Mouse (Mus musculus): ENCODE data around the gene Mrpl30. TPM values are rescaled to one million over a fixed set of nuclear protein-coding genes. Genes with fewer than 3 reads are reported as not detected.

Mrpl30 gene
- polyA plus RNA-seq, 1 experiment from 2014 or later: 214 TPM

- ATAC-seq (ENCODE audit: low read depth): no peak
- H3K4me1 ChIP-seq (replicated peaks; ENCODE audit: control insufficient read depth, insufficient read depth, low read length): peaks cover 15% of the 10 kb centered on the region
- H3K9ac ChIP-seq (ENCODE audit: low read length): no peak overlapping the region
- no peak overlapping the region for H3K27ac ChIP-seq (ENCODE audit: low read length)
- WGBS: 48% methylated on average over 3 of the region's 3 CpGs
- no peaks in the 10 kb centered on the region for H3K9me3 ChIP-seq (ENCODE audit: control insufficient read depth, low read length)
- H3K4me3 ChIP-seq (ENCODE audit: low read length): peak overlapping the region; percentile 61
- no peaks in the 10 kb centered on the region for H3K27me3 ChIP-seq (ENCODE audit: control insufficient read depth, insufficient read depth, low read depth, low read length)
- peak overlapping the region; percentile 79 for H3K4me2 ChIP-seq (ENCODE audit: low read depth, low read length)
- peaks cover 13% of the 10 kb centered on the region for H3K36me3 ChIP-seq (ENCODE audit: control insufficient read depth, insufficient read depth, low read length)
Observed at GRCm38 (mm10) chr1:37891400-37891799, 1.1 kb downstream of the Mrpl30 start.

GRCm38 (mm10) chr1:37894606-37895005, 4.3 kb downstream of the Mrpl30 start:
- Histone ChIP-seq H3K4me1 (replicated peaks; ENCODE audit: control insufficient read depth, insufficient read depth, low read length) (peaks cover 9% of the 10 kb centered on the region), H3K4me3 (ENCODE audit: low read length) (no peak overlapping the region), H3K27ac (ENCODE audit: low read length) (no peak overlapping the region), H3K9ac (ENCODE audit: low read length) (no peak overlapping the region), H3K36me3 (ENCODE audit: control insufficient read depth, insufficient read depth, low read length) (peaks cover 32% of the 10 kb centered on the region), H3K27me3 (ENCODE audit: control insufficient read depth, insufficient read depth, low read depth, low read length) (no peaks in the 10 kb centered on the region), H3K9me3 (ENCODE audit: control insufficient read depth, low read length) (no peaks in the 10 kb centered on the region), H3K4me2 (ENCODE audit: low read depth, low read length) (no peak overlapping the region)
- no peak for ATAC-seq (ENCODE audit: low read depth)

- no peak overlapping the region for H3K4me3 ChIP-seq (ENCODE audit: low read length)
- H3K27ac ChIP-seq (ENCODE audit: low read length): no peak overlapping the region
- H3K9ac ChIP-seq (ENCODE audit: low read length): no peak overlapping the region
- peaks cover 29% of the 10 kb centered on the region for H3K36me3 ChIP-seq (ENCODE audit: control insufficient read depth, insufficient read depth, low read length)
- ATAC-seq (ENCODE audit: low read depth): no peak
- H3K4me1 ChIP-seq (replicated peaks; ENCODE audit: control insufficient read depth, insufficient read depth, low read length): no peaks in the 10 kb centered on the region
- no peaks in the 10 kb centered on the region for H3K27me3 ChIP-seq (ENCODE audit: control insufficient read depth, insufficient read depth, low read depth, low read length)
- WGBS: 70% methylated on average over 4 of the region's 4 CpGs
- H3K4me2 ChIP-seq (ENCODE audit: low read depth, low read length): no peak overlapping the region
- no peaks in the 10 kb centered on the region for H3K9me3 ChIP-seq (ENCODE audit: control insufficient read depth, low read length)
Observed at GRCm38 (mm10) chr1:37899816-37900215, 9.5 kb downstream of the Mrpl30 start.

DNA sequence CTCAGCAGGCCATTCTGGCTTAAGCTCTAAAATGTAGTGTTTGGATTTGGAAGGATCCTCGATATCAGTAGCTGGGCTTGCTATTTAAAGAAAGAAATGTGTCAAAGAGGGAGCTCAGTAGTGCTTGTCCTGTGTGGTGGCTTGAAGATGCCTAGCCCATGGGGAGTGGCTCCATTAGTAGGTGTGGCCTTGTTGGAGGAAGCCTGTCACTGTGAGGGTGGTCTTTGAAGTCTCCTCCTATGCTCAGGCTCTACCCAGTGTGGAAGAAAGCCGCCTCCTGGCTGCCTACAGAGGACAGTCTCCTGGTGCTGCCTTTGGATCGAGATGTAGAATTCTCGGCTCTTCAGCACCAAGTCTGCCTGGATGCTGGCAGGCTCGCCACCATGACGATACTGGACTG, 10.0 kb downstream of the Mrpl30 start:
- H3K4me2 ChIP-seq (ENCODE audit: low read depth, low read length): no peak overlapping the region
- H3K4me1 ChIP-seq (replicated peaks; ENCODE audit: control insufficient read depth, insufficient read depth, low read length): no peaks in the 10 kb centered on the region
- H3K27me3 ChIP-seq (ENCODE audit: control insufficient read depth, insufficient read depth, low read depth, low read length): no peaks in the 10 kb centered on the region
- no peaks in the 10 kb centered on the region for H3K9me3 ChIP-seq (ENCODE audit: control insufficient read depth, low read length)
- H3K36me3 ChIP-seq (ENCODE audit: control insufficient read depth, insufficient read depth, low read length): peaks cover 29% of the 10 kb centered on the region
- H3K4me3 ChIP-seq (ENCODE audit: low read length): no peak overlapping the region
- H3K9ac ChIP-seq (ENCODE audit: low read length): no peak overlapping the region
- 54% methylated on average over 6 of the region's 6 CpGs for WGBS
- H3K27ac ChIP-seq (ENCODE audit: low read length): no peak overlapping the region
- no peak; the same call in 1 of the 2 replicates for ATAC-seq (ENCODE audit: low read depth)

GRCm38 (mm10) chr1:37903178-37903577, 12.9 kb downstream of the Mrpl30 start:
- Histone ChIP-seq H3K4me3 (ENCODE audit: low read length) (no peak overlapping the region), H3K9me3 (ENCODE audit: control insufficient read depth, low read length) (no peaks in the 10 kb centered on the region), H3K36me3 (ENCODE audit: control insufficient read depth, insufficient read depth, low read length) (peaks cover 10% of the 10 kb centered on the region), H3K9ac (ENCODE audit: low read length) (no peak overlapping the region), H3K27ac (ENCODE audit: low read length) (no peak overlapping the region), H3K4me1 (replicated peaks; ENCODE audit: control insufficient read depth, insufficient read depth, low read length) (no peaks in the 10 kb centered on the region), H3K4me2 (ENCODE audit: low read depth, low read length) (no peak overlapping the region), H3K27me3 (ENCODE audit: control insufficient read depth, insufficient read depth, low read depth, low read length) (no peaks in the 10 kb centered on the region)
- peak; percentile 67 for ATAC-seq (ENCODE audit: low read depth)
- WGBS: 24% methylated on average over 6 of the region's 6 CpGs

GRCm38 (mm10) chr1:37912751-37913150, 22.5 kb downstream of the Mrpl30 start:
- Histone ChIP-seq H3K9ac (ENCODE audit: low read length) (no peak overlapping the region), H3K9me3 (ENCODE audit: control insufficient read depth, low read length) (no peaks in the 10 kb centered on the region), H3K4me1 (replicated peaks; ENCODE audit: control insufficient read depth, insufficient read depth, low read length) (no peaks in the 10 kb centered on the region), H3K4me3 (ENCODE audit: low read length) (no peak overlapping the region), H3K27ac (ENCODE audit: low read length) (no peak overlapping the region), H3K4me2 (ENCODE audit: low read depth, low read length) (no peak overlapping the region), H3K27me3 (ENCODE audit: control insufficient read depth, insufficient read depth, low read depth, low read length) (no peaks in the 10 kb centered on the region), H3K36me3 (ENCODE audit: control insufficient read depth, insufficient read depth, low read length) (no peaks in the 10 kb centered on the region)
- 64% methylated on average over 2 of the region's 2 CpGs for WGBS
- no peak for ATAC-seq (ENCODE audit: low read depth)

DNA sequence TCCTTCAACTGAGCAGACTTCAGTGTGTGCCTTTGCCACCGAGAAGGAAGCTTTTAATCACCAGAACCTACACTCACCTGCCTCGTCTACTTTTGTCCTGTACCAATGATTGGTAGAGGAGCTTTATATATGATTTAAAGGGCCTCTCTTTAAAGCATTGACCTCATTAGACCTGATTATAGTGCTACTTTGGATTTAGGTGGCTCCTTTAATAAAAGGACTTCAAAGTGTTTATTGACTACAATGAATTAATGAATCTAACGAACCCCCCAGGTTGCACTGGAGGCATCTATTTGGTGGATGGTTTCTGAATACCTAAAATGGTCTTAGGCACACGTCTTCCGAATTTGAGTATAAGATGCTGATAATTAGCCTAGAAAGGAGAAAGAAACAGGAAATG, 26.1 kb downstream of the Mrpl30 start, which contains the start of gene Lyg2:
Lyg2 (minus strand) TSS at position 101 of the 400 bp plus-strand sequence.
- WGBS: 69% methylated on average over 5 of the region's 5 CpGs
- no peak for ATAC-seq (ENCODE audit: low read depth)
- H3K27me3 ChIP-seq (ENCODE audit: control insufficient read depth, insufficient read depth, low read depth, low read length): no peaks in the 10 kb centered on the region
- no peaks in the 10 kb centered on the region for H3K4me1 ChIP-seq (replicated peaks; ENCODE audit: control insufficient read depth, insufficient read depth, low read length)
- no peak within 1 kb of the TSS for H3K4me3 ChIP-seq (ENCODE audit: low read length)
- H3K27ac ChIP-seq (ENCODE audit: low read length): no peak within 1 kb of the TSS
- no peak within 1 kb of the TSS for H3K9ac ChIP-seq (ENCODE audit: low read length)
- H3K36me3 ChIP-seq (ENCODE audit: control insufficient read depth, insufficient read depth, low read length): no peaks in the 10 kb centered on the region
- no peak within 1 kb of the TSS for H3K4me2 ChIP-seq (ENCODE audit: low read depth, low read length)
- H3K9me3 ChIP-seq (ENCODE audit: control insufficient read depth, low read length): no peaks in the 10 kb centered on the region

DNA sequence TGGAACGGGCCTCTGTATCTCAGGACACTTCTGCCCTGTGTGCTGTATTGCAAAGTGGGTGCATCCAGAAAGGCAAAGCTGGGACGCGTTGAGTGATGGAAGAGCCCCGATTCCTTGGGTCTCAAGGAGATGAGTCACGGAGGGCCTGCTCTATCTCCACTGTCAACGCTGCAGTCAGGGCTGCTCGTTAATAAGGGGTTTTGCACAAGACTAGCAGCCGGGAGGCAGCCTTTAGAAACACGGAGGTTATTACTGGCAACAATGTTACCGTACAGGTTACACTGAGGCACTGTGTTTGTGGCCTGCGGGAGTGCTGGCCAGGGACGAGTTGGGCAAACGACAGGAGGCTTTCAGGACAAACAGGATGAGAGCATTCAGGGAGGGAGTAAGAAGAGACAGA, 27.4 kb downstream of the Mrpl30 start:
- Histone ChIP-seq H3K9ac (ENCODE audit: low read length) (no peak overlapping the region), H3K36me3 (ENCODE audit: control insufficient read depth, insufficient read depth, low read length) (no peaks in the 10 kb centered on the region), H3K4me3 (ENCODE audit: low read length) (no peak overlapping the region), H3K9me3 (ENCODE audit: control insufficient read depth, low read length) (no peaks in the 10 kb centered on the region), H3K27me3 (ENCODE audit: control insufficient read depth, insufficient read depth, low read depth, low read length) (no peaks in the 10 kb centered on the region), H3K27ac (ENCODE audit: low read length) (no peak overlapping the region), H3K4me1 (replicated peaks; ENCODE audit: control insufficient read depth, insufficient read depth, low read length) (no peaks in the 10 kb centered on the region), H3K4me2 (ENCODE audit: low read depth, low read length) (no peak overlapping the region)
- ATAC-seq (ENCODE audit: low read depth): no peak
- WGBS: 57% methylated on average over 13 of the region's 13 CpGs

- no peak overlapping the region for H3K4me3 ChIP-seq (ENCODE audit: low read length)
- no peak overlapping the region for H3K27ac ChIP-seq (ENCODE audit: low read length)
- no peak overlapping the region for H3K4me2 ChIP-seq (ENCODE audit: low read depth, low read length)
- no peaks in the 10 kb centered on the region for H3K4me1 ChIP-seq (replicated peaks; ENCODE audit: control insufficient read depth, insufficient read depth, low read length)
- 53% methylated on average over 6 of the region's 6 CpGs for WGBS
- ATAC-seq (ENCODE audit: low read depth): no peak
- H3K9me3 ChIP-seq (ENCODE audit: control insufficient read depth, low read length): no peaks in the 10 kb centered on the region
- H3K36me3 ChIP-seq (ENCODE audit: control insufficient read depth, insufficient read depth, low read length): no peaks in the 10 kb centered on the region
- H3K9ac ChIP-seq (ENCODE audit: low read length): no peak overlapping the region
- H3K27me3 ChIP-seq (ENCODE audit: control insufficient read depth, insufficient read depth, low read depth, low read length): no peaks in the 10 kb centered on the region
Observed at GRCm38 (mm10) chr1:37918096-37918495, 27.8 kb downstream of the Mrpl30 start.

DNA sequence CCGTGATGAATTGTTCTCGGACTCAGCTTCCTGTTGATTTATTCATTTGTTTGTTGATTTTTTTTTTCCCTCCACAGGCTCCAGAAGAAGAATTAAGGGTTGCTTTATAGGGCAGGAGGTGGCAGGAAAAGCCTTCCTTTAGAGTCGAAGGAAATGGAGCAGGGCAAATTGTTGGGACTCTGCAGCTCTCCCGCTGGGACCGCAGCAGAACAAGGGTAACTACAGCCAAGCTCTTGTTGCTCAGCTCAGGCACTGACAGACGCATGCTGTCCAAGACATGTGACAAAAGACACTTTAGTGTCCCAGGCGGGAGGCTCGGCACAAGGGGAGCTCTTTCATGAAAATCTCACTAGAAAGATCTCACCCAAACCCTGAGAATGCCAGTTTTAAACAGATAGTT, 32.3 kb downstream of the Mrpl30 start:
- no peak overlapping the region for H3K4me3 ChIP-seq (ENCODE audit: low read length)
- no peak overlapping the region for H3K9ac ChIP-seq (ENCODE audit: low read length)
- no peak for ATAC-seq (ENCODE audit: low read depth)
- no peak overlapping the region for H3K27ac ChIP-seq (ENCODE audit: low read length)
- H3K9me3 ChIP-seq (ENCODE audit: control insufficient read depth, low read length): no peaks in the 10 kb centered on the region
- no peaks in the 10 kb centered on the region for H3K27me3 ChIP-seq (ENCODE audit: control insufficient read depth, insufficient read depth, low read depth, low read length)
- no peak overlapping the region for H3K4me2 ChIP-seq (ENCODE audit: low read depth, low read length)
- no peaks in the 10 kb centered on the region for H3K4me1 ChIP-seq (replicated peaks; ENCODE audit: control insufficient read depth, insufficient read depth, low read length)
- WGBS: 51% methylated on average over 8 of the region's 8 CpGs
- no peaks in the 10 kb centered on the region for H3K36me3 ChIP-seq (ENCODE audit: control insufficient read depth, insufficient read depth, low read length)

Data from lung, embryonic 16.5 days (tissue).